Mouse (Mus musculus): ENCODE results near the gene Rln3. TPM values are rescaled to one million over a fixed set of nuclear protein-coding genes. Genes with fewer than 3 reads are reported as not detected.

Rln3 gene
- polyA plus RNA-seq, 1 experiment: 0.84 TPM

- Histone ChIP-seq H3K4me3 (ENCODE audit: control insufficient read depth, low read depth, low read length) (peak overlapping the region; percentile 33), H3K27ac (ENCODE audit: control insufficient read depth, insufficient read depth, low read depth, low read length) (no peak overlapping the region), H3K27me3 (ENCODE audit: control insufficient read depth, insufficient read depth, low read length) (no peaks in the 10 kb centered on the region), H3K36me3 (ENCODE audit: control insufficient read depth, insufficient read depth, low read length) (no peaks in the 10 kb centered on the region), H3K4me1 (ENCODE audit: control insufficient read depth, insufficient read depth, low read length) (peaks cover 44% of the 10 kb centered on the region)
- no peak for TF ChIP-seq POLR2A (IDR thresholded peaks at IDR 0.05; ENCODE audit: control insufficient read depth, low read depth, low read length)
- TF ChIP-seq CTCF (IDR thresholded peaks at IDR 0.05; ENCODE audit: control insufficient read depth, insufficient read depth, insufficient replicate concordance, low read depth, low read length): no peak
These were observed 41.7 kb downstream of the Rln3 start for GRCm38 (mm10) chr8:84002957-84003611.

GRCm38 (mm10) chr8:84001281-84002000 lies 43.4 kb downstream of the Rln3 start, which contains the start of gene 1700067K01Rik:
1700067K01Rik (plus strand) TSS chr8:84001502.
- peaks cover 45% of the 10 kb centered on the region for H3K4me1 ChIP-seq (ENCODE audit: control insufficient read depth, insufficient read depth, low read length)
- peak within 1 kb of the TSS; percentile 76 for H3K4me3 ChIP-seq (ENCODE audit: control insufficient read depth, low read depth, low read length)
- peak within 1 kb of the TSS; percentile 57 for H3K27ac ChIP-seq (ENCODE audit: control insufficient read depth, insufficient read depth, low read depth, low read length)
- no peaks in the 10 kb centered on the region for H3K27me3 ChIP-seq (ENCODE audit: control insufficient read depth, insufficient read depth, low read length)
- H3K36me3 ChIP-seq (ENCODE audit: control insufficient read depth, insufficient read depth, low read length): no peaks in the 10 kb centered on the region
- TF ChIP-seq CTCF (IDR thresholded peaks at IDR 0.05; ENCODE audit: control insufficient read depth, insufficient read depth, insufficient replicate concordance, low read depth, low read length) (no peak), POLR2A (IDR thresholded peaks at IDR 0.05; ENCODE audit: control insufficient read depth, low read depth, low read length) (0 out of 2 replicates have a peak, but pooled peaks have one; percentile 28)

- Histone ChIP-seq H3K27me3 (ENCODE audit: control insufficient read depth, insufficient read depth, low read length) (no peaks in the 10 kb centered on the region), H3K4me3 (ENCODE audit: control insufficient read depth, low read depth, low read length) (no peak overlapping the region), H3K4me1 (ENCODE audit: control insufficient read depth, insufficient read depth, low read length) (peaks cover 48% of the 10 kb centered on the region)
These were observed 45.0 kb downstream of the Rln3 start for GRCm38 (mm10) chr8:83999825-84000224.

GRCm38 (mm10) chr8:83999057-83999705 lies 45.6 kb downstream of the Rln3 start:
- peaks cover 44% of the 10 kb centered on the region for H3K4me1 ChIP-seq (ENCODE audit: control insufficient read depth, insufficient read depth, low read length)
- no peaks in the 10 kb centered on the region for H3K27me3 ChIP-seq (ENCODE audit: control insufficient read depth, insufficient read depth, low read length)
- no peak overlapping the region for H3K4me3 ChIP-seq (ENCODE audit: control insufficient read depth, low read depth, low read length)
- no peak for TF ChIP-seq POLR2A (IDR thresholded peaks at IDR 0.05; ENCODE audit: control insufficient read depth, low read depth, low read length)
- no peak for TF ChIP-seq CTCF (IDR thresholded peaks at IDR 0.05; ENCODE audit: control insufficient read depth, insufficient read depth, insufficient replicate concordance, low read depth, low read length)
- H3K27ac ChIP-seq (ENCODE audit: control insufficient read depth, insufficient read depth, low read depth, low read length): peak overlapping the region; percentile 36; the same call in 1 of the 2 replicates
- H3K36me3 ChIP-seq (ENCODE audit: control insufficient read depth, insufficient read depth, low read length): no peaks in the 10 kb centered on the region

More at GRCm38 (mm10) chr8:83999825-84000224, 45.0 kb downstream of the Rln3 start:
- Histone ChIP-seq H3K36me3 (ENCODE audit: control insufficient read depth, insufficient read depth, low read length) (no peaks in the 10 kb centered on the region), H3K27ac (ENCODE audit: control insufficient read depth, insufficient read depth, low read depth, low read length) (no peak overlapping the region)
- TF ChIP-seq CTCF (IDR thresholded peaks at IDR 0.05; ENCODE audit: control insufficient read depth, insufficient read depth, insufficient replicate concordance, low read depth, low read length): no peak
- TF ChIP-seq POLR2A (IDR thresholded peaks at IDR 0.05; ENCODE audit: control insufficient read depth, low read depth, low read length): no peak

- TF ChIP-seq CTCF (IDR thresholded peaks at IDR 0.05; ENCODE audit: control insufficient read depth, insufficient read depth, insufficient replicate concordance, low read depth, low read length): no peak
- TF ChIP-seq POLR2A (IDR thresholded peaks at IDR 0.05; ENCODE audit: control insufficient read depth, low read depth, low read length): no peak
- H3K27ac ChIP-seq (ENCODE audit: control insufficient read depth, insufficient read depth, low read depth, low read length): peak overlapping the region; percentile 36
- H3K4me3 ChIP-seq (ENCODE audit: control insufficient read depth, low read depth, low read length): peak overlapping the region; percentile 85
- peaks cover 40% of the 10 kb centered on the region for H3K4me1 ChIP-seq (ENCODE audit: control insufficient read depth, insufficient read depth, low read length)
- no peaks in the 10 kb centered on the region for H3K36me3 ChIP-seq (ENCODE audit: control insufficient read depth, insufficient read depth, low read length)
- no peaks in the 10 kb centered on the region for H3K27me3 ChIP-seq (ENCODE audit: control insufficient read depth, insufficient read depth, low read length)
These were observed 46.4 kb downstream of the Rln3 start for GRCm38 (mm10) chr8:83998231-83999056.

- no peaks in the 10 kb centered on the region for H3K36me3 ChIP-seq (ENCODE audit: control insufficient read depth, insufficient read depth, low read length)
- peak within 1 kb of the TSS; percentile 75 for H3K27ac ChIP-seq (ENCODE audit: control insufficient read depth, insufficient read depth, low read depth, low read length)
- no peaks in the 10 kb centered on the region for H3K27me3 ChIP-seq (ENCODE audit: control insufficient read depth, insufficient read depth, low read length)
- H3K4me1 ChIP-seq (ENCODE audit: control insufficient read depth, insufficient read depth, low read length): peaks cover 35% of the 10 kb centered on the region
- no peak for TF ChIP-seq POLR2A (IDR thresholded peaks at IDR 0.05; ENCODE audit: control insufficient read depth, low read depth, low read length)
- TF ChIP-seq CTCF (IDR thresholded peaks at IDR 0.05; ENCODE audit: control insufficient read depth, insufficient read depth, insufficient replicate concordance, low read depth, low read length): no peak
- peak within 1 kb of the TSS; percentile 89 for H3K4me3 ChIP-seq (ENCODE audit: control insufficient read depth, low read depth, low read length)
These were observed 47.2 kb downstream of the Rln3 start, which contains the start of gene Samd1 for GRCm38 (mm10) chr8:83997511-83998141. Samd1 (plus strand) TSS chr8:83997672.

All from testis, adult 2 months (tissue).